Mouse (Mus musculus): Measurements from ENCODE around the gene Arl3. TPM values are rescaled to one million over a fixed set of nuclear protein-coding genes. Genes with fewer than 3 reads are reported as not detected.

Arl3 gene
- total and polyA plus RNA-seq, 2 experiments from 2014 or later: 98.1 to 202 TPM

DNA sequence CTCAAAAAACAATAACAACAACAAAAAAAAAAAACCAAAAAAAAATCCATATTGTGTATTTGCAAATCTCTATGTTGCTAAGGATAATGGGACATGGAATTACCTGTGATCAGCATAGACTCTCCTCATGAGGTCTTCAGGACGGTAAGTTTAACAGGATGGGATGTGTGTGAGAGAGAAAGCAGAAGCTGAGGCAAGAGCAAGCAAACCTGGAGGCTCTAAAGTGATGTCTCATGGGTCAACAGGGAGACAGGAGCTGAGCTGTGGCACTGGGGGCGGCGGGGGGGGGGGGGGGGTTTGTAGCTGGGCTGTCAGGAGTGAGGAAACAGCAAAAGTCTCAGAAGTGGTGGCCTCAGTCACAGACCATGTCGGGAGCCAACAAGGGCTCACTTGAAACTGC lies 20.5 kb downstream of the Arl3 start:
- WGBS: 93% methylated on average over 4 of the region's 4 CpGs
- Histone ChIP-seq H3K9me3 (ENCODE audit: low read length) (no peaks in the 10 kb centered on the region), H3K36me3 (ENCODE audit: insufficient read depth) (peaks cover 49% of the 10 kb centered on the region), H3K4me1 (ENCODE audit: insufficient read depth) (0 out of 2 replicates have a peak, but pooled peaks cover 2% of the 10 kb centered on the region), H3K27me3 (ENCODE audit: insufficient read depth, low read length) (no peaks in the 10 kb centered on the region), H3K9ac (no peak overlapping the region), H3K4me3 (ENCODE audit: low read depth, low read length) (no peak overlapping the region), H3K27ac (ENCODE audit: low read depth, low read length) (no peak overlapping the region), H3K4me2 (ENCODE audit: low read depth) (no peak overlapping the region)
- no peak for TF ChIP-seq CTCF (IDR thresholded peaks at IDR 0.05; ENCODE audit: low read depth)
- ATAC-seq: no peak
- DNase-seq: no peak

DNA sequence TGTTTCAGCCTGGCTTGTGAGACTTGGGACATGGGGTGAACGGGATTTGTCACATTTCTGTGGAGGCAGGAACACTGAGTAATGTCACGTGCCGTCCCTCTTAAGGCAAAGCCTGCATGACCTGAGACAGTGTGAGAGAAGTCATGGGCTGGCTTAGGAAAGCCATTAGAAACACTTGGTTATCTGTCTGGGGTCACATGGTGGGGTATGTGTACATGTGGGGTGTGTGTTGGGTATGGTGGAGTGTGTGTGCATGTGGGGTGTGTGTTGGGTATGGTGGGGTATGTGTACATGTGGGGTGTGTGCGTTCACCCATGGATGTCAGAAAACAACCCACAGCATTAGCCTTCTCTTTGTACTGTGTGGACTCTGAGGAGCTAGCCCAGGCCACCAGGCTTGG lies 22.6 kb downstream of the Arl3 start:
- TF ChIP-seq CTCF (IDR thresholded peaks at IDR 0.05; ENCODE audit: low read depth): no peak
- Histone ChIP-seq H3K27me3 (ENCODE audit: insufficient read depth, low read length) (no peaks in the 10 kb centered on the region), H3K4me3 (ENCODE audit: low read depth, low read length) (no peak overlapping the region), H3K4me2 (ENCODE audit: low read depth) (no peak overlapping the region), H3K27ac (ENCODE audit: low read depth, low read length) (no peak overlapping the region), H3K9me3 (ENCODE audit: low read length) (no peaks in the 10 kb centered on the region), H3K36me3 (ENCODE audit: insufficient read depth) (peaks cover 37% of the 10 kb centered on the region), H3K4me1 (ENCODE audit: insufficient read depth) (0 out of 2 replicates have a peak, but pooled peaks cover 2% of the 10 kb centered on the region), H3K9ac (no peak overlapping the region)
- WGBS: 88% methylated on average over 4 of the region's 4 CpGs
- ATAC-seq (no peak), DNase-seq (no peak)

DNA sequence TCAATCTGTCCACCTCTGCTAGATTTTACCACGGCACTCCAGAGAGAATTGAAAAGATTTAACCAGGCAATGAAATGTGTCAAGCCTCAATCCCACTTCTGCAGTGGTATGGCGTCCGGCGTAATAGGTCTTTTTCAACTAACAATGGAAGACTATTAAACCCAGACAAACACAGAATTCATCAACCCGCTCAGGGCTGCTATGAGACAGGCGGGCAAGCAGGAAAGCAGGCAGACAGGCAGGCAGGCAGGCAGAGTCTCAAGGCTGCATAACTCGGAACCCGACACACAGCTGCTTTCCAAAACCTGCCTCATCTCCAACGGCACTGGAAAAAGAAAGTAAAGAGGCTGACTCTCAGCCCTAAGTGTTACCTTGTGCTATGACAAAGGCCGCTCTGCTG lies 24.9 kb downstream of the Arl3 start:
- no peak for TF ChIP-seq CTCF (IDR thresholded peaks at IDR 0.05; ENCODE audit: low read depth)
- Histone ChIP-seq H3K36me3 (ENCODE audit: insufficient read depth) (peaks cover 32% of the 10 kb centered on the region), H3K27ac (ENCODE audit: low read depth, low read length) (peak overlapping the region; percentile 41), H3K4me1 (ENCODE audit: insufficient read depth) (no peaks in the 10 kb centered on the region), H3K27me3 (ENCODE audit: insufficient read depth, low read length) (no peaks in the 10 kb centered on the region), H3K9ac (no peak overlapping the region), H3K4me3 (ENCODE audit: low read depth, low read length) (no peak overlapping the region), H3K9me3 (ENCODE audit: low read length) (no peaks in the 10 kb centered on the region), H3K4me2 (ENCODE audit: low read depth) (no peak overlapping the region)
- no peak for DNase-seq
- WGBS: 34% methylated on average over 10 of the region's 10 CpGs
- peak; percentile 53; the same call in 1 of the 2 replicates for ATAC-seq

DNA sequence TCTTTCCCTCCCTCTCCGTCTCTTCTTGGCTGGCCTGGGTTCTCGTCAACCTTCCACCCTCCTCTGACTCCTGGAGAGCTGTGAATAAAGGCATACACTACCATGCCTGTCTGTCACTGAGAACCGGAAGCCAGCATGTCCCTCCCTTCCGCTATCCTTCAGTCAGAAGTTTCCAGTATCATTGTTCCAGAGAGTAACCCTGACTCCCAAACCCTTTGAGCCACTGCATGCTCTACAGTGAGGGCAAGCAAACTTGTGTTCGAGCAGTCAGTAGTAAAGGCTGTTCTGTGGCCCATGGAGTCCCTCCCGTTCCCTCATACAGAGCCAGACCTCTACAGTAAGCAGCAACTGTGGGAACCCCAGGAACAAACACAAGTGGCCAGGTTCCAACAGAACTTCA lies 25.4 kb downstream of the Arl3 start:
- no peaks in the 10 kb centered on the region for H3K27me3 ChIP-seq (ENCODE audit: insufficient read depth, low read length)
- H3K9me3 ChIP-seq (ENCODE audit: low read length): no peaks in the 10 kb centered on the region
- no peaks in the 10 kb centered on the region for H3K4me1 ChIP-seq (ENCODE audit: insufficient read depth)
- no peak for TF ChIP-seq CTCF (IDR thresholded peaks at IDR 0.05; ENCODE audit: low read depth)
- 43% methylated on average over 6 of the region's 6 CpGs for WGBS
- peaks cover 37% of the 10 kb centered on the region for H3K36me3 ChIP-seq (ENCODE audit: insufficient read depth)
- ATAC-seq (no peak; the same call in 1 of the 2 replicates), DNase-seq (no peak)
- H3K27ac ChIP-seq (ENCODE audit: low read depth, low read length): no peak overlapping the region
- no peak overlapping the region for H3K4me3 ChIP-seq (ENCODE audit: low read depth, low read length)
- H3K9ac ChIP-seq: no peak overlapping the region
- H3K4me2 ChIP-seq (ENCODE audit: low read depth): no peak overlapping the region

DNA sequence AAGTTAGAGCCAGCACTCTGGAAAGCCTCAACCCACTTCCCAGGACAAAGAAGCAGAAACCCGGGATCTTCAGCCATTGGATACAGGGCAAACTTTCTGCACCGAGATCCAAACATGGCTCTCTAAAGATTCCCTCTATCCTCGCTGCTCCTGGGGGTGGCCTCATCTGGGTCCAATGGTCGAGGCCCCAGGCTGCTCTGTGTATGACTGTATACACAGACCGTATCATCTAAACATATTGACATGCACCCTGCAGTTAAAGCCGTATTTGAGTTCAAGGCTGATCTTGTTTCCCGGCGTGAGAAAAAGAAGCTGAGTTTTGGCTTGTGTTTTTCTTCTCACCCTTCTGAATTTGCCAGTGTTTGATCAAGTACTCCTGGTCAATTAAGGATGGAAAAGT lies 30.2 kb downstream of the Arl3 start:
- Histone ChIP-seq H3K36me3 (ENCODE audit: insufficient read depth) (peaks cover 40% of the 10 kb centered on the region), H3K27ac (ENCODE audit: low read depth, low read length) (no peak overlapping the region), H3K4me1 (ENCODE audit: insufficient read depth) (no peaks in the 10 kb centered on the region), H3K4me3 (ENCODE audit: low read depth, low read length) (no peak overlapping the region), H3K4me2 (ENCODE audit: low read depth) (no peak overlapping the region), H3K9ac (no peak overlapping the region), H3K27me3 (ENCODE audit: insufficient read depth, low read length) (no peaks in the 10 kb centered on the region), H3K9me3 (ENCODE audit: low read length) (no peaks in the 10 kb centered on the region)
- WGBS: 89% methylated on average over 8 of the region's 8 CpGs
- ATAC-seq: no peak
- TF ChIP-seq CTCF (IDR thresholded peaks at IDR 0.05; ENCODE audit: low read depth): no peak
- no peak for DNase-seq

DNA sequence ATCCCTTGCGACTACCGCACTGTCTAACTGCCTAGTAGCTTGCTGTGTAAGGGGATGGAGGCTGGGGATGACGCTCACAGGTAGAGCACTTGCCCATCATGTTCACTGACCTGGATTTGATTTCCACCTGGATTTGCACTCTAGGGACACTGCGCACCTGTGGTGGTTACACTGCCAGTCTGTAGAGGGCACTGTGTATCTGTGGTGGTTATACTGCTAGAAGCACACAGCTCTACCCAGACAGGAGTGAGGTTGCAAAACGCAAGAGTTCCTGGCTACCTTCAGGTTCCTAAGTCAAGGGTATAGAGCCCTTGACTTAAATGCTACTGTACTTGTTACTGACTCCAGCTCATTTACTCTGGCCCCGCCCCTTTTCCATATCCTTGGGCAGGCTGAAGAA lies 34.8 kb downstream of the Arl3 start:
- DNase-seq: no peak
- 86% methylated on average over 6 of the region's 6 CpGs for WGBS
- Histone ChIP-seq H3K27me3 (ENCODE audit: insufficient read depth, low read length) (no peaks in the 10 kb centered on the region), H3K4me1 (ENCODE audit: insufficient read depth) (no peaks in the 10 kb centered on the region), H3K4me2 (ENCODE audit: low read depth) (no peak overlapping the region), H3K9me3 (ENCODE audit: low read length) (no peaks in the 10 kb centered on the region), H3K27ac (ENCODE audit: low read depth, low read length) (no peak overlapping the region), H3K9ac (no peak overlapping the region), H3K4me3 (ENCODE audit: low read depth, low read length) (no peak overlapping the region), H3K36me3 (ENCODE audit: insufficient read depth) (peaks cover 39% of the 10 kb centered on the region)
- TF ChIP-seq CTCF (IDR thresholded peaks at IDR 0.05; ENCODE audit: low read depth): no peak
- no peak for ATAC-seq

DNA sequence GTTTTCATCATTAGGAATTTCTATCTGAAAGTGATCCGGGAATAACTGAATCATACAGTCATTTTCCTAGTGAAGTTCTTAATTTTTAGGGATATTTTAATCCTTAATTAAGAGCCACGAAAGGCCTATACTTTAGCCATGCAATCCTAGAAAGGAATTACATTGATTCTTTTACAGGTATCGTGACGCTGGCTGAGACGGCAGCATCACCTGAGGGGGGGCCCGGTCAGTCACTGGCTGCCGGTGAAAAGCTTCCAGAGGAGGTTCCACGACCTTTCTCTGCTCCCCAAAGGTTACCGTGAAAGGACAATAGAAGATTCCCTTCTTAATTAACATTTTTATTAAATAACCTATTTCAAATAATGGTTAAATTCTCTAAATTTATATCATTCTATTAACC lies 35.6 kb downstream of the Arl3 start:
- Histone ChIP-seq H3K4me1 (ENCODE audit: insufficient read depth) (peaks cover 3% of the 10 kb centered on the region), H3K27ac (ENCODE audit: low read depth, low read length) (no peak overlapping the region), H3K4me2 (ENCODE audit: low read depth) (no peak overlapping the region), H3K27me3 (ENCODE audit: insufficient read depth, low read length) (no peaks in the 10 kb centered on the region), H3K4me3 (ENCODE audit: low read depth, low read length) (no peak overlapping the region), H3K9me3 (ENCODE audit: low read length) (no peaks in the 10 kb centered on the region), H3K9ac (no peak overlapping the region), H3K36me3 (ENCODE audit: insufficient read depth) (peaks cover 32% of the 10 kb centered on the region)
- DNase-seq (no peak), ATAC-seq (no peak)
- WGBS: 92% methylated on average over 9 of the region's 9 CpGs
- no peak for TF ChIP-seq CTCF (IDR thresholded peaks at IDR 0.05; ENCODE audit: low read depth)

Measured in forebrain, postnatal 0 days (tissue).